Mouse (Mus musculus): ENCODE measurements around the gene Ube2z. TPM values are rescaled to one million over a fixed set of nuclear protein-coding genes. Genes with fewer than 3 reads are reported as not detected.
A peak's percentile ranks its signal among the peaks of the same experiment; 100 is the strongest.

Ube2z gene
- polyA plus RNA-seq, 1 experiment from 2014 or later, result 31.1 TPM

- Histone ChIP-seq H3K27me3 (ENCODE audit: control insufficient read depth, insufficient read depth, low read length) (no peaks in the 10 kb centered on the region), H3K27ac (replicated peaks; ENCODE audit: low read depth, low read length) (0 out of 2 replicates have a peak overlapping the region, but pooled peaks have one; percentile 12), H3K36me3 (ENCODE audit: control insufficient read depth, insufficient read depth, low read length) (no peaks in the 10 kb centered on the region), H3K4me1 (ENCODE audit: control insufficient read depth, insufficient read depth, low read length) (peaks cover 14% of the 10 kb centered on the region), H3K9me3 (ENCODE audit: control insufficient read depth, low read length) (no peaks in the 10 kb centered on the region), H3K4me3 (ENCODE audit: low read depth, low read length) (peak overlapping the region; percentile 90), H3K4me2 (ENCODE audit: low read depth, severe bottlenecking) (peak overlapping the region; percentile 76), H3K9ac (ENCODE audit: low read length) (peak overlapping the region; percentile 67)
- ATAC-seq (ENCODE audit: insufficient number of reproducible peaks, low FRiP score, low TSS enrichment, low read depth) (no peak), DNase-seq (ENCODE audit: low spot score) (peak; percentile 34)
- WGBS, result under 1% methylated on average over 12 of the region's 12 CpGs
Measured at GRCm38 (mm10) chr11:96003100-96003900, 61.9 kb downstream of the Ube2z start.

Other genes starting within 250 kb of the Ube2z start
- 0.60 TPM in 1 of 2 replicates, not detected in the other for gene Phospho1, start 240.9 kb downstream of the Ube2z start, polyA plus RNA-seq (2014; fragmentation: Nextera tagmentation; extraction: Ambion mirVana)
- gene Gngt2, start 228.2 kb downstream of the Ube2z start, polyA plus RNA-seq (2014; fragmentation: Nextera tagmentation; extraction: Ambion mirVana), result 8.1 and 9.8 TPM in 2 replicates
- gene Abi3, start 222.9 kb downstream of the Ube2z start, polyA plus RNA-seq (2014; fragmentation: Nextera tagmentation; extraction: Ambion mirVana), result 1.4 and 2.8 TPM in 2 replicates
- gene B4galnt2, start 150.5 kb downstream of the Ube2z start, polyA plus RNA-seq (2014; fragmentation: Nextera tagmentation; extraction: Ambion mirVana), result not detected in 2 replicates
- gene Igf2bp1, start 59.4 kb downstream of the Ube2z start, polyA plus RNA-seq (2014; fragmentation: Nextera tagmentation; extraction: Ambion mirVana), result 106 and 116 TPM in 2 replicates
- gene Gip, start 40.8 kb downstream of the Ube2z start, polyA plus RNA-seq (2014; fragmentation: Nextera tagmentation; extraction: Ambion mirVana), result not detected in 2 replicates
- 38.3 and 39.1 TPM in 2 replicates for gene Snf8, start 30.5 kb downstream of the Ube2z start, polyA plus RNA-seq (2014; fragmentation: Nextera tagmentation; extraction: Ambion mirVana)
- 530 and 535 TPM in 2 replicates for gene Atp5g1, start 10.3 kb upstream of the Ube2z start, polyA plus RNA-seq (2014; fragmentation: Nextera tagmentation; extraction: Ambion mirVana)
- not detected in 2 replicates for gene Calcoco2, start 46.6 kb upstream of the Ube2z start, polyA plus RNA-seq (2014; fragmentation: Nextera tagmentation; extraction: Ambion mirVana)
- gene Ttll6, start 68.4 kb upstream of the Ube2z start, polyA plus RNA-seq (2014; fragmentation: Nextera tagmentation; extraction: Ambion mirVana), result 0.04 TPM in 1 of 2 replicates, not detected in the other
- 0.09 TPM in 1 of 2 replicates, not detected in the other for gene Hoxb13, start 128.9 kb upstream of the Ube2z start, polyA plus RNA-seq (2014; fragmentation: Nextera tagmentation; extraction: Ambion mirVana)
- 1.7 and 1.8 TPM in 2 replicates for gene Hoxb9, start 206.1 kb upstream of the Ube2z start, polyA plus RNA-seq (2014; fragmentation: Nextera tagmentation; extraction: Ambion mirVana)
- 0.38 and 0.89 TPM in 2 replicates for gene Hoxb8, start 216.5 kb upstream of the Ube2z start, polyA plus RNA-seq (2014; fragmentation: Nextera tagmentation; extraction: Ambion mirVana)
- 3.7 and 4.3 TPM in 2 replicates for gene Hoxb7, start 221.2 kb upstream of the Ube2z start, polyA plus RNA-seq (2014; fragmentation: Nextera tagmentation; extraction: Ambion mirVana)
- 1.9 and 2.8 TPM in 2 replicates for gene Hoxb6, start 227.1 kb upstream of the Ube2z start, polyA plus RNA-seq (2014; fragmentation: Nextera tagmentation; extraction: Ambion mirVana)
- gene Hoxb5, start 237.9 kb upstream of the Ube2z start, polyA plus RNA-seq (2014; fragmentation: Nextera tagmentation; extraction: Ambion mirVana), result 2.1 and 2.6 TPM in 2 replicates